Mouse (Mus musculus): ENCODE results near the gene Cacng1. TPM values are rescaled to one million over a fixed set of nuclear protein-coding genes. Genes with fewer than 3 reads are reported as not detected.

The Cacng1 gene
- 1.3 and 1.5 TPM in 2 replicates for polyA plus RNA-seq (2012; rRNA removed)

GRCm38 (mm10) chr11:107716332-107716938 lies at the start of gene Cacng1:
TSS of gene Cacng1 (minus strand) at chr11:107716522.
- no peak for DNase-seq (ENCODE audit: low read depth)

- DNase-seq (ENCODE audit: low read depth) = no peak
These were observed 46.6 kb upstream of the Cacng1 start for GRCm38 (mm10) chr11:107762688-107763460.

GRCm38 (mm10) chr11:107761790-107762500 lies 45.6 kb upstream of the Cacng1 start:
- DNase-seq (ENCODE audit: low read depth) = no peak

GRCm38 (mm10) chr11:107760001-107760400 lies 43.7 kb upstream of the Cacng1 start:
- no peak for DNase-seq (ENCODE audit: low read depth)

GRCm38 (mm10) chr11:107759516-107759915 lies 43.2 kb upstream of the Cacng1 start:
- DNase-seq (ENCODE audit: low read depth) = no peak

DNA sequence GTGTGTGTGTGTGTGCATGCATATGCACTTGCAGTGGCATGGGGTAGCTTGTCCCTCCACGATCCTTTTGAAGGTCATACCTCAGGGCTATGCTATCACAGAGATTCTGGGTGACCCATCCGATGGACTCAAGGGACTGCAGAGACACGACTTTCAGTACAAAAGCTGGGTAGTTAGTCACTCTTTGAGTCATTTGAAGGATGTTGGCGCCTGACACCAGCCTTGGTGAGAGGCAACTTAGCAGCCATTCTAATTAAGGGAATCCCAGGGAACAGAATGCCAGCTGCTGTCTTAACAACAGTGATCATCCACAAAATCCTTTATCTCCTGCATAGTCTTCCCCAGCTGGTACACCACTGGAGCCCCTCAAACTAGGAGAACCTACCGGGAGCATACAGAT lies 32.8 kb upstream of the Cacng1 start:
- DNase-seq (ENCODE audit: low read depth) = no peak

- DNase-seq (ENCODE audit: low read depth) = no peak
These were observed 32.1 kb upstream of the Cacng1 start for GRCm38 (mm10) chr11:107748243-107749035.

- DNase-seq (ENCODE audit: low read depth) = no peak
These were observed 26.8 kb upstream of the Cacng1 start for GRCm38 (mm10) chr11:107743100-107743499.

- DNase-seq (ENCODE audit: low read depth) = no peak
These were observed 22.2 kb upstream of the Cacng1 start for GRCm38 (mm10) chr11:107738418-107739099.

DNA sequence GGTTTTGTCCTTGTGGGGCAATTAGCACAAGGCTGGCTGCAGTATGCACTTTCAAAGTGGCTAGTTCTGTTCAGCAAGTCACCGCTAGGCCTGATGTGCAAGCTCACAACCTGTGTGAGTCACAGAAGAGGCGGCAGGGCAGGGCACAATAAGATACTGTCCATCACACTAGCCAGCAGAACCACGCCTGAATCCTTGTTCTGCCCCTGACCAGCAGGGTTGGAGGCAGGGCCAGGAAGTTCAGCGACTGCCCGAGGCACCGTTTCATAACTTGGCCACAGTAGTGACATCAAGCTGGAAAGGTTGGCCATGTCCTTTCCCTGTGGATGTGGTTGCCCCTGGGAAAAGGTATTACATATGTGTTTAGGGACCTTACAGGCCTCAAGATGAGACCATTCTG lies 21.6 kb upstream of the Cacng1 start:
- DNase-seq (ENCODE audit: low read depth) = no peak

DNA sequence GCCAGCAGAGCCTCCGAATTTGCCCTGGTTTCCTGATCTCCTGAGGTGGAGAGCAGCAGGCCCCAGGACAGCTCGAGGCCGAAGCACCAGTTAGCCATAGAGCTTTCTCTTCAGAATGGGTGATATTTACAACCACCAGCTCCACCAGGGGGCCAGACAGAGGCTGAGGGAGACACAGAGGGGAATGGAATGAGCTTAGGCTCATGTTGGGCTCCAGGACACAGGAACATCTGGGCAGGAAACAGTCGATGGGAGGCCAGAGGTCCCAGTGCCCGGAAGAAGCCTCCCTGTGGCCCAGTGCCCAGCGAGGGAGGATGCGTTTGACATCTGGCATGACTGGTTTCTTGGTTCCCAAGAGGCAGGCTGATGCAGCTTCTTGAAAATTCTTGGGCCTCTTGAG lies 17.8 kb upstream of the Cacng1 start:
- no peak for DNase-seq (ENCODE audit: low read depth)

- no peak for DNase-seq (ENCODE audit: low read depth)
These were observed 15.2 kb upstream of the Cacng1 start for GRCm38 (mm10) chr11:107731498-107731897.

- DNase-seq (ENCODE audit: low read depth) = no peak
These were observed 14.6 kb upstream of the Cacng1 start for GRCm38 (mm10) chr11:107730940-107731339.

GRCm38 (mm10) chr11:107729141-107729540 lies 12.8 kb upstream of the Cacng1 start:
- DNase-seq (ENCODE audit: low read depth) = no peak

GRCm38 (mm10) chr11:107728073-107728863 lies 11.9 kb upstream of the Cacng1 start:
- no peak for DNase-seq (ENCODE audit: low read depth)

DNA sequence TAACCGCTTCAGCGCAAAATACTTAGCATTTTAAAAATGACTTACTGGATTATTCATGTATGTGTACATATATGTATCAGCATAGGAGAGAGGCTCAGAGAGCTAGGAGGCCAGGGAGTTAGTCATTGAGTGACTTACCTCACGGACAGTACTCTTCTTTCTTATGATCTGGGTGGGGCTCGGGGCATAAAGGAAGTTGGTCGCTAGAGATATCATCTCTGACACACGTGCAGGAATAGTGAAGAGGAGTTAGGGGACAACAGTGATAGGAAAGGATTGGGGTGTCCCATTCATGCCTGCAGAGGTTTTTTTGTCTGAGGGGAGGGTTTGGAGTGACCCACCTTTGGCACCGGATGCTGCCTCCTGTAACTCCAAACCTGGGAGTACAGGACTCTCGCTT lies 8.3 kb upstream of the Cacng1 start:
- no peak for DNase-seq (ENCODE audit: low read depth)

DNA sequence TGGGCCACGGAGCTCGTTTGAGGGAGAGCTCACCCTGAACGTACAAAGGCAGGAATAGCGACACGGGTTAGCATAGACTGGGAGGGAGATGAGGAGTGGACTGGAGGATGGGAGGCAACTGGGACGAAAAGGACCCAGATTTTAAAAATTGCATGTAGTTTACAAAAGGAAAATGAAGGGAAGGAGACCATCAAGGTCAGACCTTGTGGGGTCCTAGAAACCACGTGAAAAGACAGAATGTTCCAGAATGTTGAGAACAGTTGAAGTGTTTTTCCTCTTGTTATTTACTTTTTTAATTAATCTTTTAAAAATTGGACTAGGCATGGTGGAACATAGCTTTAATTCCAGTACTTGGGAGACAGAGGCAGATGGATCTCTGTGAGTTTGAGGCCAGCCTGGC lies 4.7 kb upstream of the Cacng1 start:
- DNase-seq (ENCODE audit: low read depth) = no peak

GRCm38 (mm10) chr11:107720264-107721021 lies 4.1 kb upstream of the Cacng1 start:
- no peak for DNase-seq (ENCODE audit: low read depth)

DNA sequence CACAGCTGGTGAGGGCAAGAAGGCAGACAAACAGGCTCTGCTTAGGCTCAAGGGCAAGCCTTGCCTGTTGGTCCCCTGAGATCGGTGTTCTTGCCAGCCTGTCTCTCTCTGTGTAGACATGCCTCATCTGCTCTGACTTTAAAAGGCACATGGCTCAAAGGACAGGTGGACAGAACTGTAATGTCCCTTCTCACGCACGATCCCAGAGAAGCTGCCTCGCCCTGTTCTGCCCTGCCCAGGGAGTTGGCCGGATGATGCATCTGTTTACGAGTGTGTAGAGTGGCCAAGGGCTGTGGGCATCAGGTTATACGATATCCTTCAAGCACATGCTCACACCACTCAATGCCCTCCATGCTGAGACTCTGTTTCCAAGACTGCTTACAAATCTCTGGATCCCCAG lies 2.0 kb downstream of the Cacng1 start:
- DNase-seq (ENCODE audit: low read depth) = peak; percentile 50

DNA sequence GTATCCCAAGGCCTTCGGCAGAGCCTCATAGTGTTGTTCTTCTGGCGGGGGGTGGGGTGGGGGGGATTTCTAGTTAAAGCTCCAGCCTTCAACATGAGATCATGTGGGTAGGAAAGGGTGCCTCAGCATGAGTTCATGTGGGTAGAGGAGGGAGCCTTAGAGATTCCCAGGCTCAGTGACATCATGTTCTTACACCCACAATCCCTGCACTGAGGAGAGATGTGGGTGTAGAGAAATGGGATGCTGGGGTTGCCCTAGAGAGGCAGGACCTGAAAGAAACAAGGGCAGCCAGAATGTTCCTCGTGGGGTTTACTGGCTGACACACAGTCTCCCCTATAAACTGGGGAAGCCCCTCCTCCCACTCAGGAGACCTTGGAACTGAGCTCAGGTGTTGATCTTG lies 5.9 kb downstream of the Cacng1 start:
- DNase-seq (ENCODE audit: low read depth) = no peak

Data from gonadal fat pad, adult 2 months (tissue).